Mouse (Mus musculus): ENCODE data around the gene Pds5a.

Pds5a gene

DNA sequence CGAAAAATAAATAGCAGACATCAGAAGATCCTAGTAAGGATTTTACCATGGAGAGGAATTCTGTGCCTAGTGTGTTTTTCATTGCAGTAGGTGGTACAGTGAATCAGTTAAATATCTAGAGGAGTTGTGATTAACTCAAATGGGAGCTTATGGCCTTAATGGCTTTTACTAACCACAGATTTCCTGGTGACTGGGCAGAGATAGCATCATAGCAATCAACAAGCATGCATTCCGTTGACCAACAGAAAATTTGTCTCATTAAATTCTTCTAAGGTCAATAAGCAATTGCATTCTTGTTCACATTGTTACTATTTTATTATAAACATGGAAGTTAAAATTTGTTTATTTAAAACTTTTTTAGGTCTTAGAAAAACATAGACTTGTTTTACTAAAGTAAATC lies 132.6 kb downstream of the Pds5a start:
- no peak for DNase-seq (ENCODE audit: low spot score)

DNA sequence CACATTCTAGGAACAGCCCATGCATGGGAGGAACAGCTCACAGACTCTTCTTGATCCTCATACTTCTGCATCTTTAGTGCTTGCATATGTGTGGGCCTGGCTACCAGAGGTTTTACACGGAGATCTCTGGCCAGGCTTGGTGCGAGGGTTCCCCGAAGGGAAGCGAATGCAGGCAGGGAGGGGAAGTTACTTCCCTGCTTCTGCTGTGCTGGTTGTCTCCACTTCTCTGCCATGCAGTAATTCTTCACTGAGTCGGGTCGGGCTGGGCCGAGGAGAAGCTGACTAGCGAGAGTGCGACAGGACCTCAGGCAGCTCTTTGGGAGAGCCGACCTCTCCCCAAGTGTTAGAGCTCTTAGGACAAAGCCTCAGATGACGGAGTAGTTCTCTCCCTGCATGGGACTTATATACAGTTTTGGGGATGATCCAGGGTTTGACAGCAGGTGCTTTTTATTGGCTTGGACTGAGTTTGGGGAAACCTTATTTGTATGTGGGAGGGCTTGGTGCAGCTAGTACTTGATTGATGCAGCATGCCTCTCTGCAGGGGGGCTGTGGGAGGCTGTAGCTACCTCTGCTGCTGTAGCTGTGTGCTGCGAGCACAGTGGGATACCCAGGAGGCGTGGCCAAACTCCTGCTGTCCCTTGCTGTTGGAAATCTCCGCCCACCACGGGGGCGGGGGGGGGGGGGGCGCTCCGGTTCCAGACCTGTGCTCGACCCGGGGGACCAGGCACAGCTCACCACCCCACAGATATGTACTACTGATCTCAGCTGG lies 136.8 kb downstream of the Pds5a start:
- no peak for DNase-seq (ENCODE audit: low spot score)

DNA sequence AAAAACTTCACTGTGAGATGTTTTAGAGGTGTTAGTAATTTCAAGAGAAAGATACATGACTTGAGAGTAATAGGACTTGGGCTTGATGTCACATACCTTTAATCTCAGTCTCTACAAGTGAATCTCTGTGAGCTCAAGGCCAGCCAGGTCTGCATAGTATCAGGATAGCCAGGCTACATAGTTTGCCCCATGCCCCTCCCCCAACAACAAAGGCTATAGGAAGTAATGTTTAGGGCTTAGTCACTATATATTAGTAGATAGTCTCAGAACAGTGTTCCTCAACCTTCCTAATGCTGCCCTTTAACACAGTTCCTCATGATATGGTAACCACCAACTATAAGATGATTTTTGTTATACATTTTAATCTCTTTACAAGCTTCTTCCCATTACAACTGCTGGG lies 141.0 kb downstream of the Pds5a start:
- no peak for DNase-seq (ENCODE audit: low spot score)

All from yolk sac, embryonic 10.5 days (tissue).